Mouse (Mus musculus): Measurements from ENCODE around the gene Abl1. TPM values are rescaled to one million over a fixed set of nuclear protein-coding genes. Genes with fewer than 3 reads are reported as not detected.
A peak's percentile ranks its signal among the peaks of the same experiment; 100 is the strongest.

Abl1 gene
- total and polyA plus RNA-seq, 3 experiments: 9.8 to 22.4 (median 15.2) TPM

- Histone ChIP-seq H3K27ac (ENCODE audit: insufficient read depth, low read depth) (no peak overlapping the region), H3K79me2 (replicated peaks; ENCODE audit: control insufficient read depth, extremely low read depth, insufficient read depth, poor library complexity, severe bottlenecking) (no peaks in the 10 kb centered on the region), H3K36me3 (replicated peaks in 1 of 2; ENCODE audit: control insufficient read depth in 1 of 2, insufficient read depth in 1 of 2, low read length in 1 of 2) (no peaks in the 10 kb centered on the region), H3K4me3 (replicated peaks in 1 of 3; ENCODE audit: low read depth in 2 of 3, low read length in 2 of 3, poor library complexity in 1 of 3) (peak overlapping the region in 1 of 3 experiments; percentile 41), H3K9me3 (replicated peaks; ENCODE audit: low read length) (peaks cover 16% of the 10 kb centered on the region), H3K4me2 (ENCODE audit: insufficient read depth, low read depth, poor library complexity, severe bottlenecking) (peak overlapping the region; percentile 32; the same call in 1 of the 2 replicates), H3K27me3 (replicated peaks) (peaks cover 48% of the 10 kb centered on the region), H3K9ac (ENCODE audit: insufficient read depth, low read depth) (no peak overlapping the region), H3K4me1 (ENCODE audit: control insufficient read depth in 1 of 2, insufficient read depth in 2 of 2) (no peaks in the 10 kb centered on the region)
- in situ Hi-C loops (cut with MboI; ENCODE audit: low pct_ligation_motif_present, low pct_unique_long_range_greater_than_20kb, low sequenced_read_pairs) (loop anchor here (5.0 kb wide), 1 partner anchor 172 kb away; no protein-coding TSS in a partner anchor), dilution Hi-C loops (cut with MboI; ENCODE audit: extremely low pct_ligation_motif_present, extremely low pct_unique_long_range_greater_than_20kb, low sequenced_read_pairs) (no loop called here)
- DNase-seq (ENCODE audit: extremely low read depth): no peak
- TF ChIP-seq ZKSCAN1 (IDR thresholded peaks at IDR 0.05; ENCODE audit: borderline replicate concordance, low read depth, low read length) (no peak), NRF1 (IDR thresholded peaks at IDR 0.05; ENCODE audit: low read depth, low read length) (peak; percentile 73), EP300 (IDR thresholded peaks at IDR 0.05; ENCODE audit: low read length) (no peak)
These were observed 34.0 kb upstream of the Abl1 start for GRCm38 (mm10) chr2:31653971-31654853.

- DNase-seq (ENCODE audit: extremely low read depth): no peak
- dilution Hi-C loops (cut with MboI; ENCODE audit: extremely low pct_ligation_motif_present, extremely low pct_unique_long_range_greater_than_20kb, low sequenced_read_pairs): no loop called here
These were observed 33.2 kb upstream of the Abl1 start for GRCm38 (mm10) chr2:31654854-31655559.

GRCm38 (mm10) chr2:31656374-31656773 lies 31.8 kb upstream of the Abl1 start:
- DNase-seq (ENCODE audit: extremely low read depth): no peak
- dilution Hi-C loops (cut with MboI; ENCODE audit: extremely low pct_ligation_motif_present, extremely low pct_unique_long_range_greater_than_20kb, low sequenced_read_pairs): no loop called here

More at GRCm38 (mm10) chr2:31654854-31655559, 33.2 kb upstream of the Abl1 start:
- Histone ChIP-seq H3K79me2 (replicated peaks; ENCODE audit: control insufficient read depth, extremely low read depth, insufficient read depth, poor library complexity, severe bottlenecking) (no peaks in the 10 kb centered on the region), H3K4me2 (ENCODE audit: insufficient read depth, low read depth, poor library complexity, severe bottlenecking) (peak overlapping the region; percentile 32; the same call in 1 of the 2 replicates), H3K27ac (ENCODE audit: insufficient read depth, low read depth) (no peak overlapping the region), H3K9me3 (replicated peaks; ENCODE audit: low read length) (peaks cover 23% of the 10 kb centered on the region), H3K4me3 (replicated peaks in 1 of 3; ENCODE audit: low read depth in 2 of 3, low read length in 2 of 3, poor library complexity in 1 of 3) (peak overlapping the region in 1 of 3 experiments; percentile 41), H3K36me3 (replicated peaks in 1 of 2; ENCODE audit: control insufficient read depth in 1 of 2, insufficient read depth in 1 of 2, low read length in 1 of 2) (no peaks in the 10 kb centered on the region), H3K4me1 (ENCODE audit: control insufficient read depth in 1 of 2, insufficient read depth in 2 of 2) (no peaks in the 10 kb centered on the region), H3K9ac (ENCODE audit: insufficient read depth, low read depth) (no peak overlapping the region), H3K27me3 (replicated peaks) (peaks cover 41% of the 10 kb centered on the region)
- in situ Hi-C loops (cut with MboI; ENCODE audit: low pct_ligation_motif_present, low pct_unique_long_range_greater_than_20kb, low sequenced_read_pairs): loop anchor here (5.0 kb wide), 1 partner anchor 173 kb away; no protein-coding TSS in a partner anchor
- TF ChIP-seq KAT2A (IDR thresholded peaks at IDR 0.05; ENCODE audit: insufficient replicate concordance, low read length) (no peak), MAX (IDR thresholded peaks at IDR 0.05; ENCODE audit: low read length) (no peak), BHLHE40 (IDR thresholded peaks at IDR 0.05; ENCODE audit: low read depth, low read length) (no peak), PAX5 (IDR thresholded peaks at IDR 0.05; ENCODE audit: low read length) (no peak), ELF1 (IDR thresholded peaks at IDR 0.05; ENCODE audit: low read depth, low read length) (no peak), UBTF (IDR thresholded peaks at IDR 0.05; ENCODE audit: low read depth, low read length) (no peak), MAFK (IDR thresholded peaks at IDR 0.05; ENCODE audit: insufficient replicate concordance, low read length) (no peak), SMC3 (IDR thresholded peaks at IDR 0.05; ENCODE audit: low read depth, low read length) (peak; percentile 64), CTCF (conservative IDR thresholded peaks at IDR 0.05 in 1 of 2, IDR thresholded peaks at IDR 0.05 in 1 of 2; ENCODE audit: low read depth in 2 of 2, low read length in 2 of 2) (peak in 1 of 2 experiments; percentile 64; a peak in 2 of 4 replicates), RAD21 (IDR thresholded peaks at IDR 0.05; ENCODE audit: low read depth, low read length) (peak; percentile 31)

More at GRCm38 (mm10) chr2:31656374-31656773, 31.8 kb upstream of the Abl1 start:
- Histone ChIP-seq H3K9me3 (replicated peaks; ENCODE audit: low read length) (peaks cover 23% of the 10 kb centered on the region), H3K9ac (ENCODE audit: insufficient read depth, low read depth) (no peak overlapping the region), H3K4me1 (ENCODE audit: control insufficient read depth in 1 of 2, insufficient read depth in 2 of 2) (no peaks in the 10 kb centered on the region), H3K79me2 (replicated peaks; ENCODE audit: control insufficient read depth, extremely low read depth, insufficient read depth, poor library complexity, severe bottlenecking) (no peaks in the 10 kb centered on the region), H3K36me3 (replicated peaks in 1 of 2; ENCODE audit: control insufficient read depth in 1 of 2, insufficient read depth in 1 of 2, low read length in 1 of 2) (no peaks in the 10 kb centered on the region), H3K4me2 (ENCODE audit: insufficient read depth, low read depth, poor library complexity, severe bottlenecking) (no peak overlapping the region), H3K27me3 (replicated peaks) (peaks cover 30% of the 10 kb centered on the region), H3K27ac (ENCODE audit: insufficient read depth, low read depth) (no peak overlapping the region), H3K4me3 (replicated peaks in 1 of 3; ENCODE audit: low read depth in 2 of 3, low read length in 2 of 3, poor library complexity in 1 of 3) (no peak overlapping the region)
- in situ Hi-C loops (cut with MboI; ENCODE audit: low pct_ligation_motif_present, low pct_unique_long_range_greater_than_20kb, low sequenced_read_pairs): no loop called here
- no peak for TF ChIP-seq IRF4 (IDR thresholded peaks at IDR 0.05; ENCODE audit: low read depth, low read length)

Data from CH12.LX (cell line).